Mouse (Mus musculus) 3T3-L1 (cell line): ENCODE results near the gene Herc3.
"Not testable (repeated sequence)": the region's sequence is repeated elsewhere in the genome, so short reads cannot be mapped to it uniquely, and the experiment has no call there.

ENCODE experiments used
- DNase-seq: peaks from one replicate; pipeline ENCODE4 v3.0.0-alpha.2; 2015; ENCODE audit warnings: low read depth, low spot score

Gene Herc3

DNA sequence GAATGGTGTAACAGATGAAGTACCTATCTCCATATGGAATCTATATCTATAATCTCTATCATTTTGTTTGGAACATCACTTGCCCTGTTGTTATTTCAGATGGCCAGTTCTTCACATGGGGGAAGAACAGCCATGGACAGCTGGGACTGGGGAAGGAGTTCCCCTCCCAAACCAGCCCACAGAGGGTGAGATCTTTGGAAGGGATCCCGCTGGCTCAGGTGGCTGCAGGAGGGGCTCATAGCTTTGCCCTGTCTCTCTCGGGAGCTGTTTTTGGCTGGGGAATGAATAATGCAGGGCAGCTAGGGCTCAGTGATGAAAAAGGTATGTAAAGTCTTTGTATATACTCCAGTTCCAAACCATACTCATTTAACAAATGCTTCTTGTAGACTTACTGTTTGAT is 25.2 kb downstream of the Herc3 start:
- DNase-seq = no peak

DNA sequence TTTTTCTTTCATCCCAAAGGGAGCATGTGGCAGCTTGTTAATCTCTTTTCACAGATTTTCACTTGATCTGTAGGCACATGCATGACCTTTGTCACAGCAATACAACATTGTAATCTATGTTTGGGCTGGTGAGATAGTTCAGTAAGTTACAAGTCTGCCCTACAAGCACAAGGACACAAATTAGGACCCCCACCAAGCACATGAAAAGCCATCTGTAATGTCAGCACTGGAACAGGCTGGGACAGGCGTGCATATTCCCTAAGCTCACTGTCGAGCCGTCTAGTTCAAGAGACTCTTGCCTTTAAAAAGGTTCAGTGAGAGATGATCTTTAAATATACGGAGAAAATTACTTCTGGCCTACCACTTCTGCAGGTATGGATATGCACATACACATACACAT is 28.3 kb downstream of the Herc3 start:
- no peak for DNase-seq

DNA sequence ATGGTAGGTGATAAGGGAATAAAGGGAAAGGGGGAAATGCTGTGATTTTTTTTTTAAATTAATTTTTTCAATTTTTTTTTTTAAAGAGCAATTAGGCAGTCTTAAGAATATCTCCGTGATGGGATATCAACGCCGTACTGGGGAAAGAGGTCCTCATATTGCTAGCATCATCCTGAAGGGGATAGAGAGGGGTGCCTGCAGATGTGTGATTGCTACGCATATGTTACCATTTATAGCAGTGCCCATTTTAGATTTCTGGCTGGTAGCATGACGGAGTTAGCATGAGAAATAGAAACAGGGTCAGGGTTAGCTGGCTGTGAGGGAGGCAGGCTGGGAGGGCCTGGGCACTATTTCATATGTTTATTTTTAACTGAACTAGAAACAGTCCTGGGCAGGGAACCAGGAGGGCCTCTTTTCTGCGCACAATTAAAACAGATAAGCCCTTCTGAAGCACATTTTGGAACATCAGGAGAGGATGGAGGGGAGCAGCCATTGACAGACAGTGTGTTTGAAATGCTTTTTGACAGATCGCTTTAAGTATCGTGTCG is 31.3 kb downstream of the Herc3 start:
- no peak for DNase-seq

DNA sequence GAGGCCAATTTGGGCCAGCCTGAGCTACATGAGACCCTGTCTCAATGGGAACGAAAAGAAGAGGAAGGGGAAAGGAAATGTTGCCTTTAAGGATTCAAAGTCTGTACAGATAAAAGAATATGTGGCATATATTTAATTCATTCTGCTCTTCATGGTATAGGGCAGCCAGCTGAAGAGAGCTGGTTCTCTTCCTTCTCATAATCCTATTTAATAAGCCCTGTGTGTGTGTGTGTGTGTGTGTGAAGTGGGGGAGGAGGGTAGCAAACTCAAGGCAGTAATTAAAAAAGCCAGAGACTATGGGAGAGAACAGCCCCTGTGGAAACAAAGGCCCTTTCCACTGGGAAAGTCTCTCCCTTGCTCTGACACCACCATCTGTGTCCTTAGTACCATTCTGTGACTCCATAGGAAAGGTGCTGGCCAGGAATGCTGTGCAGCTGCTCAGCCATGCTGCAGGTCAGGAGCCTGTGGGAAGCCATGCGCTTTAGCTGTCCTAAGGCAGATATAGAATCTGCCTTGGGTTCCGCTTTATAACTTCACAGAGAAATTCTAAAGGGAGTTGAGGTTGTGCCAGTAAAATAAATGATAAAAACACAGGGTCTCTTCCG is 32.5 kb downstream of the Herc3 start:
- no peak for DNase-seq

DNA sequence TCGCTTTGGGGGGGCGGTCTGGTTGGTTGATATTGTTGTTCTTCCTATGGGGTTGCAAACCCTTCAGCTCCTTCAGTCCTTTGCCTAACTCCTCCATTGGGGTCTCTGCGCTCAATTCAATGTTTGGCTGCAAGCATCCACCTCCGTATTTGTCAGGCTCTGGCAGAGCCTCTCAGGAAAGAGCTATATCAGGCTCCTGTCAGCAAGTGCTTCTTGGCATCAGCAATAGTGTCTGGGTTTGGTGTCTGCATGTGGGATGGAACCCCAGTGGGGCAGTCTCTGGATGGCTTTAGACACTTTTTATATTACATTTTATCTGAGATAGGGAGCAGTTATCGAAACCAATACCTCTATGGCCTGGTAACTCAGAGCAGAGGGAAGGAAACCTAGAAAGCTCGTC is 36.6 kb downstream of the Herc3 start:
- not testable (repeated sequence) for DNase-seq

DNA sequence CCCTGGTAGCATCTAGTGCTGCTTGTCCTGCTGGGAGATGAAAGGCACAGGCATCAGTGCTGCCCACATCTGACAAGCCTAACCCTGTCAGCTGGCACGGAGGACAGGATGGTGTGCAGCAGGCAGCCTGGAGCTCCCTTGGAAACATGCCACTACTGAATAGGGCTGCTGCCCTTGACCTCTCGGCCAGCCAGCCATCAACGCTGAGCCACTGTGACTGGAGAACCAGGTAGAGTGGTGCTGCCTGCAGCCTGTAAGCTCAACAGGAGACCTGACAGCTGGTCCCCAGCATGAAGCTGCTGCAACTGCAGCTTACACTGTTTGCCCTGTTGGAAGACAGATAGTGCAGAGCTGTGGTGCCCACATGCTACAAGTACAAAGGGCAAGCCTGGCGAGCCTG is 48.3 kb downstream of the Herc3 start:
- DNase-seq = no peak

DNA sequence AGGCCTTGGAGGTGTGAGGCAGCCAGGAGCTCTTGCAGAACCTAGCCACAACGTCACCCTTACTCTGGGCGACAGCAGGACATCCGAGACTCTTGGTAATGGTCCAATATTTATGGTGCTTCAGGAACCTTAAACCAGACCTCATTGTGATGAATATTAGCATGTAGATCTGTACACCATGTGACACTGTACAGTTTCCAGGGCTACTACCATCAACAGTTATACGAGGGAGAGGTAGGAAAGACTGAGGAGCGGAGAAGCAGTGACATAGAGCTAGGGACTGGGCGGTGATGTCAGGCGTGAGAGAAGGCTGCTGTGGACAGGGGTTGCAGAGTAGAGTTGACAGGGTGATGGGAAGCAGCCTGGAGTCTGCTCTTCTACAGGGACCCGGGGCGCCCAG is 48.7 kb downstream of the Herc3 start:
- DNase-seq = no peak

DNA sequence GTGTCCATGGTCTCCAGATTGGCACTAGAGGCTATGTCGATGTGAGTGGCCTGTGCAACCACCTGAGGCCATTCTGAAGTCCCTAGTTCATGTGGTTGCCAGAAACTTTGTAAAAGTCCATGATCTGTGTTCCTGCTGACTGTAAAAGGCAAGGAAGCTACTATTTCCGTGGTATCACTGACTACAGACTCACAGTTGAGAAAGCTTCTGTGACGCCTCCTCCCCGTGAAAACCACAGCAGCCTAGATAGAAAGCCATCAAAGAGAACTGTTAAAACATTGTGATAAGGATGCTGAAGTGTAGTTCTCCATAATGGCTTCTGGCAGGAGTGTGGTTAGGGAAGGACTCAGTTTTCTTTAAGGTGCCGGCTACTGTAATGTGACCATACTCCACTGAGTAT is 49.6 kb downstream of the Herc3 start:
- no peak for DNase-seq

DNA sequence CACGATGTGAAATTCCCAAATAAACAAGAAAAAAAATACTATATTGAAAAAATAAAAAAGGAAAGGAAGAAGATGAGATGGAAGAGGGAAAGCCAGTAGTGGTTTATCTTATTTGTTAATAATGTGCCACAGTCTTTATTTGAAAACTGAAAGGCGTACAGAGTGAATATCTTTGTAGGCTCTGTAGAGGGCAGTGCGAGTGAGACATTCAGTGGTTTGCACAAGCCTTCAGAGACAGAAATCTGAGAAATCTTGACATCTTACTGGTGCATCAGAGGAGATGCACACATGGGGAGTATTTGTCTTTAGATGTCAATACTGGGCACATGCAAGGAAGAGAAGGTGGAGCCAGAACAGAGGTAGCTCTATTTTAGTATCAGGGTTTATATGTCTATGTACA is 50.1 kb downstream of the Herc3 start:
- peak; percentile 37 for DNase-seq

DNA sequence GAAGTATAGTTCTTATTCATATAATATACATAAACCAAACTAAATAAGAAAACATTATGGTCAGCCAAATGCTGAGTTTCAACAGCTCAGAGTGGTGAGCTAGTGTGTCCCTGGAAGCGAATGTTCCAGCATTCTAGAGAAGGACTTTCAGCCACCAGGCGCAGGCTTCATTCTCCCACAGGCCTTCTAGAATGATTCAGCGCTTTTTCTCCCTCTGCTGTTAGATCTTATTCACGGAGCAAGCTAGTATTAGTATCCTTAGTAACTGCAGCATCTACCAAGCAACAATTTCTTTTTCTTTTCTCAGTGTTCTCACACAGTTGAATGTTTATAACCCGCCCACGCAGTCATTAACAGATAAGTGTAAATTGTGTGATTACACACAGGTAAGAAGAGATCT is 51.0 kb downstream of the Herc3 start:
- DNase-seq = peak; percentile 27

DNA sequence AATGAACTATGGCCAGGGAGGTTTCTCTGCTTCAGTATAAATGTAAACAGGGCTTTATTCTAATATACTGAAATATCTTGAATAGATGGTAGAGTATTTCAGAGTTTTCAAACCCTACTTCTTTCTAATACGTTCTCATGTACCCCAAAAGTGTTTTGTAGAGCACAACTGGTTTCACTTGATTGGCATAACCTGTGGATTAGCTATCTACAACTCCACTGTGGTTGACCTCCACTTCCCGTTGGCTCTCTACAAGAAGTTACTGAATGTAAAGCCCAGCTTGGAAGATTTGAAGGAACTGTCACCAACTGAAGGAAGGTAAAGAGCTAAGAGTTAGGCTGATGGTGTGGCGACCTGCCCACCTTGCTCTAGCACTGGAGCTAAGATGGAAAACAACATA is 58.7 kb downstream of the Herc3 start:
- no peak for DNase-seq

DNA sequence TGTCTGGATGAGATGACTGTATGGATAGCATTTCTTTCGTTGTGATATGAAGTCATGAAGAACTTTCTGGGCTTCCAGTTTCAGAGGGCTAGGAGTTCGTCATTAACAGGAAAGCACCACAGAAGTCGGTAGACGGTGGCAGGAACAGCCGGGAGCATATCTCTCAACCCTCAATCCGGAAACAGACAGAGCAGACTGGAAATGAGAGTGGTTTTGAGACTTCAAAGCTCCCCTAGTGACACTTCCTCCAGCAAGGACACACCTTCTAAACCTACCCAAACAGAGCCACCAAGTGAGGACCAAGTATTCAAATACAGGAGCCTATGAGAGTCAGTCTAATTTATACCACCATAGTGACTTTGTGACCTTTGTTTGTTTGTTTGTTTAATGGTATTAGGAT is 62.0 kb downstream of the Herc3 start:
- no peak for DNase-seq

DNA sequence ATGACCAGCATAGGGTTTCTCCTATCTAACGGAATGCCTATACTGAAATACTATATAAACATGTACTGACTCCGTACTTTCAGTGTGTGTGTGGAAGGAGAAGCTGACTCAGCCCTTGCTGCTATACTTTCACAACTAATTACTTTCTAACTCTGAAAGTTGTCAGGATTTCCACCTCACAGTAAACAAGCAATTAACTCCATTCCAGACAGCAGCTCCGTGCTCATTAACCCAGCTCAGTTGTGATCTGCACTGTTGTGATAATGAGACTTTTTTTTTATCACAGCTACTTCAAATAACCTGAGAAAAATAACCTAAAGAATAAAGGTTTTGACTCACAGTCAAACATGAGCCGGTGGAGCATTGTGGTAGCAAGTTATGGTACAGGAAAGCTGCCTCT is 63.7 kb downstream of the Herc3 start:
- no peak for DNase-seq

DNA sequence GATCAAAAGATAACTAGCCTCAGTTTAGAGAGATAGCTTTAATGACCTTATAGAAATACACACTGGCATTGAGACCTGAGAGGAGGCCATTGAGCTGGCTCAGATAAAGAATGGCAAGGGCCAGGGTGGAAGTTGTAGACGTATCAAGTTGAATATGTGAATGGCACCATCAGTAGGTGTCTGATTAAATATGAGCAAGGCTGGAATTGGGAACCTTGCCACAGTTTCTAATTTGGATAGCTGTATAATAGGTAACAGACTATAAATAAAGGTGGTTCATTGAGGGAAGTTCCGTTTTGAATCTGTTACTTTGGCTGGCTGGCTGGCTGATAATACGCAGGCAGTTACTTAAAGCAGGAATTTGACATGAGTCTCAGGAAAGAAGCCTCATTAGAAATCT is 65.4 kb downstream of the Herc3 start:
- DNase-seq = no peak

DNA sequence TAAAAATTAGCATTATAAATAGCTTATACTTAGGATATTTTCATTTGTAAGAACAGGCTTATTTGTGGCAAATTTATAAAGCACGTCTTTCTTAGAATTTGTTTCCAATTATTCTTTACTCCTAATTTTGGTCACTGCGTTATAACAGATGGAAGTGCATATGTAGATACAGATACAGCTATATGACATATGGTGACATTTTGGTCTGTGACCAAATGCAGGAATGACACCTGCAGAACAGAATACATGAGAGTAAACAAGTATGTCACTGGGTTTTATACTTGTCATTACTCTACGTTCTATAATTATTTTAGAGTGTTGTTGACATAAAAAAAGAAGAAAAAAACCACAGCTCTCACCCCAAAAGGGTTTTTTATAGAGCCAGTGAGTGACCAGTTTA is 67.8 kb downstream of the Herc3 start:
- DNase-seq = no peak

DNA sequence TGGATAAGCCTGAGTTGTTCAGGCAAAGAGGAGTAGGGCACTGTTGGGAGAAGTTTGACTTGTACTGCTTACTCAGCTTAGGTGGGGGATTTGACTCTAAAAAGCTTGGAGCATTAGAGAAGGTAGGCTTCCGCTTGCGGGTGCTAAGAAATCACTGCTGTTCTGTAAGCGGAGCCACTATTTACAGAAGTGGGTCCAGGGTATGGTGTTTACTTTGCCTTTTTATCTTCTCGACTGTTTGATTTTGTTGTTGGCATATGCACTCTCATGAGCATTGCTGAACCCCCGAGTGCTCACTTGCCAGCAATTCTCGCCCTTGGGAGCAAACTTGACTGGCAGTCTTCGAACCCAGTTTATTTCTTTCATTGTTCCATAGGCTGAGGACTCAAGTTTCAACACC is 69.3 kb downstream of the Herc3 start:
- DNase-seq = no peak

DNA sequence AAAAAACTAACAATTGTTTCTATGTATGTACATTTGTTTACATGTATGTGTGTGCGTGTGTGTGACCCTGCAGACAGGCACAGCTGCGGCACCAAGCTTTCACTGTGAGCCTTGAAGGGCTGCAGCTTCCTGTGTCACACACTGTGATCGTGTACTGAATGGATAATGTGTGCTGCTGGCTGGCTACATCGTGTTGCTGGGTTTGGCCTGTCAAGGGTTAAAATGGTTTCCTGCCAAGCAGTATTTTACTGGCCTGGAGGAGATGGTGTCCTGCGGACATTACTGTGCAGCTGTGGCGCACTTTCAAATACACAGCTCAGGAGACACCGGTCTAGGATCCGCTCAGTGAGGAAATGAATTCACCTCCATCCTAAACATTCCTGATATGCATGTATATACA is 71.9 kb downstream of the Herc3 start:
- no peak for DNase-seq

DNA sequence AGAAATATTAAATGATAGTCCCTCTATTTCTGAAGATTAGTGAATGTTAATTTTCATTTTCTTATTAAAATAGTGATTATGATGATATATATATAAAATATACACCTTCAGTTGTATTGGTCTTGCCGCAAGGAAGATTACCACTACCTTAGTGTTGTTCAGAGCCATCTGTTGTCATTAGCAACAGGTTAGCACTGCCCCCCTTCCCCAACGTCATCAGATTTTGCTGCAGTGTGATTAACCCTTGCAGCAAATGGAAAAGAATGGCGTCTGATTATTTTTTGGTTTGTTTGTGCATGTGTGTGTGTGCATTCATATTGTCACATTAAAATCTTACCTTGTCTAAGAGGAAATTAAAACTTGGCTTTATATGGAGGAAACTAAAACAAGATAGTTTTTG is 73.3 kb downstream of the Herc3 start:
- no peak for DNase-seq

DNA sequence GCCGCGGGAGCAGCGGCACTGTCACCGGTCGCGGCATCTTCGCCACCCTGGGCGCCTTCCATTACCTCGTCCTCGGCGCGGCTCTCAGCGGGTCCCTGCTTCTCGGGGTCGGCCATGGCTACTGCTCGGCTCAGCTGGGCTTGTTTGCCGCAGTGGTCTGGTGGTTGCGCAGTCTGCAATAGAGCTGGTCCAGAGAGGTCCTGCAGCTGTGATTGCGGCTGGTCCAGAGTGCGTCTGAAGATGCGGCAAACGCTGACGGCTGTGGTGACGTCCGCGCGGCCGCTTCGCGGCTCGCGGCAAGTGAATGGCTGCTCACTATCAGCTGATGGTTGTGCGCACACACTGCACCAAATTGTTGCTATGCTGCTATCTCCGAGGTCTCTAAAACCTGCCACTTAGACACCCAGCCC is 75.6 kb downstream of the Herc3 start, which contains the start of gene Nap1l5:
Gene Nap1l5 (minus strand): TSS at position 225 of the 410 bp plus-strand sequence.
- DNase-seq = no peak

DNA sequence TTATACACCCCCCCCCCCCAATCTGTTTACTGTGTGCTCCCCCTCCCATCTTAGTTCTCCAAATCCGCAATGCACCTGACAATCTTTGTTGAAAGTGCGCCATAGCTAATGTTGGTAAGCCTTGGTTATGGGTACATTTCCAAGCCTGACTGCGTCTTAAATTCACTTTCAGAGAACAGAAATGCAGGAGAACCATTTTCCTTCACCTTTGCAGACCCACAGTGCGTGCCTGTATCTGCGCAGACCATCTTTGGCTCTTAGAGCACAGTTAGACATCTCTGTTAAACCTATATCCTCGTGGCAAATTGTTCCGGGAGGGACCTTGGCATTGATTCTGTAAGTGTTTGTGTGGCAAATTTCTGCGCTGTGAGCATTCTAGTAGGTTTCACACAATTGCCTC is 76.1 kb downstream of the Herc3 start:
- no peak for DNase-seq

DNA sequence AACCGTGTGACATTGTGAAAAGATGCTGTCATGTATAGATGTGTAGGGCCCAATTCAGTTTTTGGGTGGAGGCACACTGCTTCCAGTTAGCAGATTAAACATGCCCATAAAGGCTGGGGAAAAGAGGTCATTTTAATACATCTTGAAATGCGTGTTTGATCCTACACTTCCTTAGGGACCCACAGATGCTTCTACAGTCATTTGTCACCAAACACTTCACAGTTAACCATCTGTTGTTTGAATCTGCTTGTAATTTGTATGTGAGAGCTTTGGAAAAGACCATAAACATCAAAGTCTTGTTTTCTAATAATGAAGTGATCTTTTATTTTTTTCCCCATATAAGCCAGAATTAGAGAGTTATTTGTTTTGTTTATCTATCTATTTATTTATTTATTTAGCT is 76.5 kb downstream of the Herc3 start:
- DNase-seq = no peak

DNA sequence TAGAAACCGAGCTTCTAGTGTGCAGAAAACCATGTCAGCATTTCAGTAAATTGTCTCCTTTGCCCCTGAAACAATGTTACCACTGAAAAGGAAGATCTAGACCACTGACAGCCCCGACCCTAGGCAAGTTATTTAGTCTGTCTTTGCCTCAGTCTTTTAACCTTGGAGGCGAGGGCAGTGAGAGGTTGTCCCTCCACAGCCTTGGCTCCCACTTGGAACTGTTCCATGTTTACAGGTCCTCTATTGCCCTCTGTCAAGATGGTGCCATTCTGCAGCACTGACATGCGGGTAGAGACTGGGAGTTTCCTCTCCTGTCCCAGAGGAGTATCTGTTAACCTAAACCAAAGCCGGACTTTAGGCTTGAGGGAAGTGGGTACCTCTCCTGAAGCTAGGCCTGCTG is 81.6 kb downstream of the Herc3 start:
- DNase-seq = no peak

DNA sequence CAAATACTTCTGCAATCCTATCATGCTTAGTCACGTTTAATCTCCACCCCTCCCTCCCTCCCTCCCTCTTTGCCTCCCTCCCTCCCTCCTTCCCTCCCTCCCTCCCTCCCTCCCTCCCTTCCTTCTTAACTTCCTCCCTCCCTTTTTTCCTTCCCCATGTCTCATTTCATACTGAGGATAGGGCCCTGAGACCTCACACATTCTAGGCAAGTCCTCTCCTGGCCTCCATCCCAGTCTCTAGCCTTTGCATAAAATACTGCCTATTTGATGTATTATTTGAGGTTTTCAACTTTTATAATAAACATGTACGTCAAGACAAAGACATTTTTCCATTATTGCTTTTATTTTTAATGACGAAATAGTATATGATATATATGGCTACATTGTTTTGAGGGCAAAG is 82.3 kb downstream of the Herc3 start:
- no peak for DNase-seq

DNA sequence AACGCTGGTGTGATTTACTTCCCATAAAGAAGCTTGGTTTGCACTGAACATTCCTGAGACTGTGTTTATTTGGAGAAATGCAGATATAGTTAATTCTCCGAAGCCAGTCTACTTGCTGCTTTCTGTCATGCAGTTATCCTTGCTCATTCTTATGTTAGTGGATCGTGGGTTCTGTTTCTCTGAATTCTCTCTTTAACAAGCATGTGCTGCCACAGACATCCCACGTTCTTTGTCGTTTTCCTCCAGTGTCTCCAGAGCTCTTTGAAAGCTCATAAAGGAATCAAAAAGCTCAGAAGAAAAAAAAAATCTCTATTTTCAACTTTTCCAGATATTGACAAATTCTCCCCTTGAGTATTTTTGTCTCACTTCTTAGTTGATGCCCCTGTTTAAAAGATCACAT is 82.7 kb downstream of the Herc3 start:
- no peak for DNase-seq
